Mouse (Mus musculus) adrenal gland, postnatal 4 days (tissue): ENCODE measurements around the gene Gm13696. TPM values are rescaled to one million over a fixed set of nuclear protein-coding genes. Genes with fewer than 3 reads are reported as not detected.
"Not testable (repeated sequence)": the region's sequence is repeated elsewhere in the genome, so short reads cannot be mapped to it uniquely, and the experiment has no call there.

Experiments used
- DNase-seq, 2 experiments: peaks; one replicate each; pipeline ENCODE4 v3.0.0; 2021 to 2022; ENCODE audit warnings: low spot score in 2 of 2, mixed read lengths in 2 of 2
- long read RNA-seq, 2 experiments: library from polyadenylated mRNA; stranded (forward); transcript quantifications; one replicate each; pipeline ENCODE4 v2.0.0; 2021
- total RNA-seq, 2 experiments: library from RNA; stranded (reverse); gene quantifications; 2 replicates each; pipeline ENCODE4 v1.2.3; 2021

The Gm13696 gene
- total RNA-seq: 1 to 10 TPM; 2.5 to 2.9 TPM
- long read RNA-seq, experiment 1: 0 reads
- long read RNA-seq, experiment 2: 0 reads

GRCm38 (mm10) chr2:83972823-83973222 is at the start of gene Gm13696:
Gene Gm13696 (plus strand): TSS chr2:83973123.
- not testable (repeated sequence) for DNase-seq

GRCm38 (mm10) chr2:83929478-83930088 is 43.3 kb upstream of the Gm13696 start:
- no peak for DNase-seq

- DNase-seq: no peak
These were observed 32.0 kb upstream of the Gm13696 start, which contains the start of gene Zswim2 for GRCm38 (mm10) chr2:83940931-83941361. Gene Zswim2 (minus strand): TSS chr2:83941228.

GRCm38 (mm10) chr2:83941378-83941777 is 31.5 kb upstream of the Gm13696 start:
- DNase-seq: no peak

GRCm38 (mm10) chr2:83941792-83942191 is 31.1 kb upstream of the Gm13696 start:
- no peak for DNase-seq

- DNase-seq: not testable (repeated sequence)
These were observed 17.5 kb upstream of the Gm13696 start, which contains the start of gene Gm13698 for GRCm38 (mm10) chr2:83955393-83955792. Gene Gm13698 (plus strand): TSS chr2:83955693.

- not testable (repeated sequence) for DNase-seq
These were observed 11.7 kb upstream of the Gm13696 start, which contains the start of gene Gm13693 for GRCm38 (mm10) chr2:83961203-83961602. Gene Gm13693 (plus strand): TSS chr2:83961503.

- DNase-seq: not testable (repeated sequence)
These were observed 5.9 kb upstream of the Gm13696 start, which contains the start of gene Gm13695 for GRCm38 (mm10) chr2:83967013-83967412. Gene Gm13695 (plus strand): TSS chr2:83967313.

- not testable (repeated sequence) for DNase-seq
These were observed 5.7 kb downstream of the Gm13696 start, which contains the start of gene Gm13694 for GRCm38 (mm10) chr2:83978633-83979032. Gene Gm13694 (plus strand): TSS chr2:83978933.

GRCm38 (mm10) chr2:83984443-83984842 is 11.5 kb downstream of the Gm13696 start, which contains the start of gene Gm13697:
Gene Gm13697 (plus strand): TSS chr2:83984743.
- not testable (repeated sequence) for DNase-seq

GRCm38 (mm10) chr2:83990253-83990652 is 17.3 kb downstream of the Gm13696 start, which contains the start of gene Gm13691:
Gene Gm13691 (plus strand): TSS chr2:83990553.
- not testable (repeated sequence) for DNase-seq

GRCm38 (mm10) chr2:83993639-83994255 is 20.8 kb downstream of the Gm13696 start:
- not testable (repeated sequence) for DNase-seq

GRCm38 (mm10) chr2:83994526-83994925 is 21.6 kb downstream of the Gm13696 start:
- not testable (repeated sequence) for DNase-seq

GRCm38 (mm10) chr2:84008913-84009312 is 36.0 kb downstream of the Gm13696 start:
- DNase-seq: no peak

GRCm38 (mm10) chr2:84009818-84010217 is 36.9 kb downstream of the Gm13696 start:
- DNase-seq: no peak

- DNase-seq: no peak
These were observed 41.6 kb downstream of the Gm13696 start for GRCm38 (mm10) chr2:84014572-84014971.

- DNase-seq: not testable (repeated sequence)
These were observed 43.4 kb downstream of the Gm13696 start for GRCm38 (mm10) chr2:84016291-84016690.

- no peak for DNase-seq
These were observed 45.4 kb downstream of the Gm13696 start for GRCm38 (mm10) chr2:84018330-84018729.

- DNase-seq: no peak
These were observed 46.8 kb downstream of the Gm13696 start for GRCm38 (mm10) chr2:84019519-84020305.

- DNase-seq: no peak
These were observed 49.0 kb downstream of the Gm13696 start for GRCm38 (mm10) chr2:84021930-84022329.

- DNase-seq: no peak
These were observed 50.0 kb downstream of the Gm13696 start for GRCm38 (mm10) chr2:84022905-84023304.
